Mouse (Mus musculus) forebrain, embryonic 12.5 days (tissue): ENCODE results near the gene Fbxo24. TPM values are rescaled to one million over a fixed set of nuclear protein-coding genes. Genes with fewer than 3 reads are reported as not detected.

Experiments used
- ATAC-seq: fragments of 200-750 bp; cut with Nextera tagmentation; 2 replicates; pipeline ENCODE4 v1.8.0; 2017; ENCODE audit warnings: moderate TSS enrichment; ENCODE audit not compliant: low FRiP score
- H3K27ac ChIP-seq: fragments of 300-500 bp; sonication (generic); 2 replicates; pipeline ENCODE4 v1.5.1; 2016; ENCODE audit warnings: mild to moderate bottlenecking
- H3K27me3 ChIP-seq: fragments of 300-500 bp; sonication (generic); 2 replicates; pipeline ENCODE4 v1.6.1; 2016; ENCODE audit warnings: mild to moderate bottlenecking
- H3K36me3 ChIP-seq: fragments of 300-500 bp; sonication (generic); replicated peaks from 2 replicates; pipeline ENCODE4 v1.6.1; 2016; ENCODE audit warnings: mild to moderate bottlenecking
- H3K4me1 ChIP-seq: fragments of 300-500 bp; sonication (generic); 2 replicates; pipeline ENCODE4 v1.6.1; 2016
- H3K4me2 ChIP-seq: fragments of 300-500 bp; sonication (generic); 2 replicates; pipeline ENCODE4 v1.6.1; 2016; ENCODE audit warnings: mild to moderate bottlenecking, moderate library complexity
- H3K4me3 ChIP-seq: fragments of 300-500 bp; sonication (generic); replicated peaks from 2 replicates; pipeline ENCODE4 v1.5.1; 2016; ENCODE audit warnings: mild to moderate bottlenecking
- H3K9ac ChIP-seq: fragments of 300-500 bp; sonication (generic); 2 replicates; pipeline ENCODE4 v1.6.1; 2016; ENCODE audit warnings: mild to moderate bottlenecking
- H3K9me3 ChIP-seq: fragments of 300-500 bp; sonication (generic); 2 replicates; pipeline ENCODE4 v1.6.1; 2016
- WGBS: fragments of 180-500 bp; shearing (Covaris S2); methylation state at CpG from one replicate; pipeline ENCODE4 v1.1.7; 2016; 5-methylcytosine and 5-hydroxymethylcytosine counted together
- polyA plus RNA-seq: library from polyadenylated mRNA; unstranded; fragments of >200 nt; fragmentation: Nextera tagmentation; extraction: Ambion mirVana; gene quantifications from 2 replicates; pipeline ENCODE4 v1.2.1, GENCODE M21; 2016

Gene Fbxo24
- polyA plus RNA-seq, 1 experiment from 2014 or later, result 0.26 TPM

- peaks cover 28% of the 10 kb centered on the region for H3K4me1 ChIP-seq
- H3K4me2 ChIP-seq, result no peak overlapping the region
- no peaks in the 10 kb centered on the region for H3K9me3 ChIP-seq
- no peak overlapping the region for H3K4me3 ChIP-seq
- H3K27ac ChIP-seq, result no peak overlapping the region
- H3K36me3 ChIP-seq, result no peaks in the 10 kb centered on the region
- no peak for ATAC-seq
- H3K27me3 ChIP-seq, result no peaks in the 10 kb centered on the region
- H3K9ac ChIP-seq, result no peak overlapping the region
- 94% methylated on average over 6 of the region's 6 CpGs for WGBS
Observed at GRCm38 (mm10) chr5:137597625-137598024, 31.2 kb downstream of the Fbxo24 start.

DNA sequence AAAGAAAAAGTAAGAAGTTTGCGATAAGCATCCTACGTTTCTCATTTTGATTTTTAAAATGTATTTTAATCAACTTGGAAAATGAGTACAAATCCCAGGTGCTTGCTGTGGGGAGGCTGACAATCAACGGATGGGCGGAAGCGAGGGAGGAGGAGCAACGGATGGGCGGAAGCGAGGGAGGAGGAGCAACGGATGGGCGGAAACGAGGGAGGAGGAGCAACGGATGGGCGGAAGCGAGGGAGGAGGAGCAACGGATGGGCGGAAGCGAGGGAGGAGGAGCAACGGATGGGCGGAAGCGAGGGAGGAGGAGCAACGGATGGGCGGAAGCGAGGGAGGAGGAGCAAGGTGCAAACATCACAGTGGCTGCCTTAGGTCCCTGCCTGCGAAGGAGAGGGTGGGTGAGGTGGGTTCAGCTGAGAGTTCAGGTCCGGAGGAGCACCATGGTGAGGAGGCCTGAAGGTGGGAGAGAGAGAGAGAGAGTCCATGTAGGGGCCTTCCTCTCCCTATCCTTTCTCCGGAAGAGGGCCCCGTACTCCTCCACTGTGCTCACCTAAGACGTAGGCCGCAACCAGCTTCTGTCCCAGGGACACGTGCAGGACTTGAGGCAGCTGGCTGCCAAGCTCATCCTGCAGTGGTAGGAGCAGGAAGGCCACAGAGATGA lies 32.1 kb downstream of the Fbxo24 start:
- H3K9ac ChIP-seq, result no peak overlapping the region
- ATAC-seq, result no peak
- H3K36me3 ChIP-seq, result no peaks in the 10 kb centered on the region
- peak overlapping the region; percentile 51; the same call in 1 of the 2 replicates for H3K27ac ChIP-seq
- WGBS, result 24% methylated on average over 27 of the region's 30 CpGs
- H3K9me3 ChIP-seq, result no peaks in the 10 kb centered on the region
- H3K4me1 ChIP-seq, result peaks cover 20% of the 10 kb centered on the region
- H3K4me2 ChIP-seq, result peak overlapping the region; percentile 31
- 0 out of 2 replicates have a peak overlapping the region, but pooled peaks have one; percentile 15 for H3K4me3 ChIP-seq
- no peaks in the 10 kb centered on the region; the same call in 1 of the 2 replicates for H3K27me3 ChIP-seq

DNA sequence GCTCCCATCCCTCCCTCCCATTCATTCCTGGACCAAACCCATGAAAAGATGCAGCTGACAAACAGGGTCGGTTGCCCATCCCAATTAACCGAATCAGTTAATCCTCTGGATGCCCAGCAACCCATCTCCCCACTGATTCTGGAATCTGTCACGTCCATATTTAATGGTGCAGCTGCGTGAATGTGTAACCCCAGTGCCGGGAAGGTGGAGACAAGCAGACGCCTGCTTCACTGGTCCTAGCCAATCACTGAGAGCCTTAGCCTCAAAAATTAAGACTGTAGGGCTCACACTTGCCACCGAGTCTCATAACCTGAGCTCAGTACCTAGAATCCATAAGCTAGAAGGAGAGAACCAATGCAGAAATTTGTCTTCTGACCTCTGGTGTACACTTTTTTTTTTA lies 32.9 kb downstream of the Fbxo24 start:
- Histone ChIP-seq H3K4me3 (no peak overlapping the region), H3K36me3 (no peaks in the 10 kb centered on the region), H3K27ac (no peak overlapping the region), H3K9me3 (no peaks in the 10 kb centered on the region), H3K27me3 (no peaks in the 10 kb centered on the region; the same call in 1 of the 2 replicates), H3K4me1 (peaks cover 15% of the 10 kb centered on the region), H3K4me2 (no peak overlapping the region), H3K9ac (no peak overlapping the region)
- no peak for ATAC-seq
- WGBS, result 85% methylated on average over 7 of the region's 7 CpGs

GRCm38 (mm10) chr5:137590507-137590906 lies 38.3 kb downstream of the Fbxo24 start:
- no peak for ATAC-seq
- no peak overlapping the region for H3K4me2 ChIP-seq
- no peaks in the 10 kb centered on the region for H3K4me1 ChIP-seq
- no peak overlapping the region for H3K9ac ChIP-seq
- no peak overlapping the region for H3K4me3 ChIP-seq
- H3K36me3 ChIP-seq, result no peaks in the 10 kb centered on the region
- WGBS, result 86% methylated on average over 5 of the region's 5 CpGs
- no peaks in the 10 kb centered on the region; the same call in 1 of the 2 replicates for H3K27me3 ChIP-seq
- H3K27ac ChIP-seq, result no peak overlapping the region
- H3K9me3 ChIP-seq, result 0 out of 2 replicates have a peak, but pooled peaks cover 7% of the 10 kb centered on the region

- Histone ChIP-seq H3K9me3 (0 out of 2 replicates have a peak, but pooled peaks cover 7% of the 10 kb centered on the region), H3K36me3 (no peaks in the 10 kb centered on the region), H3K27me3 (peaks cover 35% of the 10 kb centered on the region), H3K4me3 (no peak overlapping the region), H3K4me2 (no peak overlapping the region), H3K27ac (no peak overlapping the region), H3K4me1 (peaks cover 14% of the 10 kb centered on the region), H3K9ac (no peak overlapping the region)
- 35% methylated on average over 8 of the region's 8 CpGs for WGBS
- no peak for ATAC-seq
Observed at GRCm38 (mm10) chr5:137584976-137585375, 43.8 kb downstream of the Fbxo24 start.

GRCm38 (mm10) chr5:137583670-137584169 lies 45.1 kb downstream of the Fbxo24 start:
- WGBS, result 15% methylated on average over 27 of the region's 27 CpGs
- peaks cover 35% of the 10 kb centered on the region for H3K27me3 ChIP-seq
- H3K4me2 ChIP-seq, result peak overlapping the region; percentile 56
- peak overlapping the region; percentile 45 for H3K9ac ChIP-seq
- 0 out of 2 replicates have a peak, but pooled peaks cover 7% of the 10 kb centered on the region for H3K9me3 ChIP-seq
- peak; percentile 77 for ATAC-seq
- peak overlapping the region; percentile 46; the same call in 1 of the 2 replicates for H3K27ac ChIP-seq
- no peaks in the 10 kb centered on the region for H3K36me3 ChIP-seq
- peaks cover 14% of the 10 kb centered on the region for H3K4me1 ChIP-seq
- peak overlapping the region; percentile 35 for H3K4me3 ChIP-seq

DNA sequence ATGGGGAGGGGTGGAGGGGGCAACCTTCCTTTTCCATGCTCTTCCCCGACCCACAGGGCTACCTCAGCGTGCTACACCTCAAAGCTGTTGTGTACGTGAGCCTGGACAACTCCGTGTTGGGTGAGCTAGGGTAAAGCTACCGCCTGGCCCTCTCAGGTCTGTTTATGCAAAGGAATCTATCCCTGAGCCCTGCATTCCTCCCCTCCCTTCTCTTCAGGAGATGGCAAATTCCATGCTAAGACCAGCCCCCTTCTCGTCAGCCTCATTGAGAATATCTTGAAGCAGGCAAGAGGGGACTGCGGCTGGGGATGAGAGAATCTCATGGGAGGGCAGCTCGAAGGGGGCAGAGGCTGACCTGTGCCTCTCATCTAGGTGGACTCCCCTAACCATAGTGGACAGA lies 46.1 kb downstream of the Fbxo24 start:
- H3K9me3 ChIP-seq, result 0 out of 2 replicates have a peak, but pooled peaks cover 6% of the 10 kb centered on the region
- H3K36me3 ChIP-seq, result no peaks in the 10 kb centered on the region
- H3K27ac ChIP-seq, result no peak overlapping the region
- peaks cover 14% of the 10 kb centered on the region for H3K4me1 ChIP-seq
- no peak for ATAC-seq
- no peak overlapping the region; the same call in 1 of the 2 replicates for H3K9ac ChIP-seq
- WGBS, result 49% methylated on average over 8 of the region's 8 CpGs
- no peak overlapping the region for H3K4me3 ChIP-seq
- H3K4me2 ChIP-seq, result no peak overlapping the region
- peaks cover 35% of the 10 kb centered on the region for H3K27me3 ChIP-seq

DNA sequence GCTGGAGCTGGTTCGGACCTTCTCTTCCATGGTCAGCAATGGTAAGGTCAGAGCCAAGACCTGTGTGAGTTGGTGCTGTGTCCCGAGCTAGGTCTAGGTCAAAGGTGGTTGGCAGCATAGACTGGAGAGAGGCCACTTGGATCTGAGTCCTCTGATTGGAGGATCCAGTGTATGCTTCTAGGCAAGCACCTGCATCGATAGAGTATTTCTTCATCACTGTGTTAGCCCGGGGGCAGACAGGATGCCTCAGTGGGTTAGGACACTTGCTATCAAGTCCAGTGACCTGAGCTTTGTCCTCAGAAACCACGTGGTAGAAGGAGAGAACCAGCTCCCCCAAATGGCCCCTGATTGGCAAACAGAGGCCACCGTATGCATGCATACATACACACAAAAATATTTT lies 48.6 kb downstream of the Fbxo24 start:
- H3K4me1 ChIP-seq, result peaks cover 14% of the 10 kb centered on the region
- H3K36me3 ChIP-seq, result no peaks in the 10 kb centered on the region
- H3K9ac ChIP-seq, result no peak overlapping the region
- ATAC-seq, result no peak
- H3K27me3 ChIP-seq, result peaks cover 35% of the 10 kb centered on the region
- H3K9me3 ChIP-seq, result no peaks in the 10 kb centered on the region
- H3K4me3 ChIP-seq, result no peak overlapping the region
- H3K27ac ChIP-seq, result no peak overlapping the region
- H3K4me2 ChIP-seq, result no peak overlapping the region
- 84% methylated on average over 6 of the region's 6 CpGs for WGBS

GRCm38 (mm10) chr5:137574470-137574901 lies 54.3 kb downstream of the Fbxo24 start:
- H3K4me2 ChIP-seq, result peak overlapping the region; percentile 49
- H3K36me3 ChIP-seq, result no peaks in the 10 kb centered on the region
- no peaks in the 10 kb centered on the region for H3K9me3 ChIP-seq
- H3K27me3 ChIP-seq, result peaks cover 17% of the 10 kb centered on the region
- H3K27ac ChIP-seq, result no peak overlapping the region
- 8% methylated on average over 27 of the region's 27 CpGs for WGBS
- 0 out of 2 replicates have a peak overlapping the region, but pooled peaks have one; percentile 30 for H3K9ac ChIP-seq
- peaks cover 4% of the 10 kb centered on the region; the same call in 1 of the 2 replicates for H3K4me1 ChIP-seq
- H3K4me3 ChIP-seq, result peak overlapping the region; percentile 16
- ATAC-seq, result no peak

- Histone ChIP-seq H3K9ac (no peak overlapping the region), H3K36me3 (no peaks in the 10 kb centered on the region; the same call in 1 of the 2 replicates), H3K4me1 (peaks cover 4% of the 10 kb centered on the region; the same call in 1 of the 2 replicates), H3K4me3 (no peak overlapping the region), H3K27me3 (peaks cover 22% of the 10 kb centered on the region), H3K4me2 (no peak overlapping the region), H3K9me3 (no peaks in the 10 kb centered on the region), H3K27ac (no peak overlapping the region)
- 76% methylated on average over 17 of the region's 17 CpGs for WGBS
- no peak for ATAC-seq
Observed at GRCm38 (mm10) chr5:137570691-137571586, 57.9 kb downstream of the Fbxo24 start.

DNA sequence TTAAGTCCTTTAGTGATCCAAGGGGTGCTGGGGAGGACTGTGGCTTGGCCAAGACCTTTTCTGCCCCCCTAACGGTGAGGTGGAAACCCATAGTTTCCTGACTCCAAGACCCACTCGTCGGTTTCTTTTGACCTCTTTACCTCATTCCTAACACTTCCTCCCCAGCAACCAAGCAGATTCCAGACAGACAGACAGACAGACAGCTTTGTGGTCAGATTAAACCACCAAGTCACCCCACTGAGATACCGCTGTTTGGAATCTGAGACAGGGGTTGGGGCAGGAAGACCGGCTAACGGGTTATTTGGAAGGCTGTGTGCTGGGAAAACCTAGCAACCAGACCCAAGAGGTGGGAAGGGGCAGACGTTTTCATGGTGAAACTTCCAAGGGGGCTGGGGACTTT lies 58.6 kb downstream of the Fbxo24 start:
- Histone ChIP-seq H3K27ac (no peak overlapping the region), H3K4me3 (no peak overlapping the region), H3K36me3 (no peaks in the 10 kb centered on the region; the same call in 1 of the 2 replicates), H3K4me2 (no peak overlapping the region), H3K27me3 (peaks cover 21% of the 10 kb centered on the region), H3K4me1 (peaks cover 4% of the 10 kb centered on the region; the same call in 1 of the 2 replicates), H3K9ac (no peak overlapping the region), H3K9me3 (no peaks in the 10 kb centered on the region)
- ATAC-seq, result no peak
- WGBS, result 66% methylated on average over 7 of the region's 7 CpGs

DNA sequence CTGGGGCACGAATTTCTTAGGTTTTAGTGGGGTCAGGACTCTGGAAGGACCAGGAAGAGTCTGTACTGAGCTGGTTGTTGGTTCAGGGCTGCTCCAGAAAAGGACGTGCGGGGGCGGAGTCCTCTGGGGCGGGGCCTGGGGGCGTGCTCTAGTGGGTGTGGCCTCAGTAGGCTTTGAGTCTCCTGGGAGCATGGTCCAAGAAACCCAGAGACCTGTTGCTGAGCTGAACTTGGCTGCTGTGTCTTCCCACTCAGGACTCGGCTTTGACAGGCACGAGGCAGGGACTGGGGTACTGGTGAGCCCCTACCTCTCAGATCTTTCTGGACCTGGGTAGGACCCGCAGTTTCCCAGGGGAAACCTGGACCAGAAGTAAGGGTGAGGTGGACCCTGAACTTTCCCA lies 59.1 kb downstream of the Fbxo24 start, which contains the start of gene Tfr2:
Tfr2 (plus strand) TSS at position 176 of the 400 bp plus-strand sequence.
- 41% methylated on average over 9 of the region's 9 CpGs for WGBS
- no peaks in the 10 kb centered on the region for H3K9me3 ChIP-seq
- no peak for ATAC-seq
- peaks cover 3% of the 10 kb centered on the region; the same call in 1 of the 2 replicates for H3K4me1 ChIP-seq
- H3K36me3 ChIP-seq, result no peaks in the 10 kb centered on the region; the same call in 1 of the 2 replicates
- H3K27me3 ChIP-seq, result peaks cover 16% of the 10 kb centered on the region
- H3K9ac ChIP-seq, result no peak within 1 kb of the TSS
- no peak within 1 kb of the TSS for H3K4me2 ChIP-seq
- H3K4me3 ChIP-seq, result no peak within 1 kb of the TSS
- no peak within 1 kb of the TSS for H3K27ac ChIP-seq
